Mouse (Mus musculus) erythroblast, adult 5-6 weeks (primary cell): ENCODE data around the gene Casc1. TPM values are rescaled to one million over a fixed set of nuclear protein-coding genes. Genes with fewer than 3 reads are reported as not detected.
"Not testable (repeated sequence)": the region's sequence is repeated elsewhere in the genome, so short reads cannot be mapped to it uniquely, and the experiment has no call there.

Source experiments
- ATAC-seq: replicated peaks from 2 replicates; pipeline ENCODE4 v1.8.0; 2016; ENCODE audit warnings: moderate number of reproducible peaks, mild to moderate bottlenecking, moderate TSS enrichment, inconsistent platforms; ENCODE audit not compliant: poor library complexity, low FRiP score, severe bottlenecking
- total RNA-seq, 2 experiments: library from RNA; stranded (forward) in 1 of 2; stranded (reverse) in 1 of 2; fragments of 150-400 nt in 1 of 2; fragments of 200-764, 138-1000 nt in 1 of 2; gene quantifications; 2 replicates each; pipeline versions ENCODE4 v1.2.3 to v1.2.4; 2015 to 2017; ENCODE audit warnings: low replicate concordance in 2 of 2

Gene Casc1
- total RNA-seq, 2 experiments from 2014 or later, result not detected

- ATAC-seq, result no peak
Measured at GRCm38 (mm10) chr6:145145173-145145572, 65.6 kb downstream of the Casc1 start.

- ATAC-seq, result no peak
Measured at GRCm38 (mm10) chr6:145141827-145142226, 69.0 kb downstream of the Casc1 start.

GRCm38 (mm10) chr6:145140706-145141105, 70.1 kb downstream of the Casc1 start:
- no peak for ATAC-seq

DNA sequence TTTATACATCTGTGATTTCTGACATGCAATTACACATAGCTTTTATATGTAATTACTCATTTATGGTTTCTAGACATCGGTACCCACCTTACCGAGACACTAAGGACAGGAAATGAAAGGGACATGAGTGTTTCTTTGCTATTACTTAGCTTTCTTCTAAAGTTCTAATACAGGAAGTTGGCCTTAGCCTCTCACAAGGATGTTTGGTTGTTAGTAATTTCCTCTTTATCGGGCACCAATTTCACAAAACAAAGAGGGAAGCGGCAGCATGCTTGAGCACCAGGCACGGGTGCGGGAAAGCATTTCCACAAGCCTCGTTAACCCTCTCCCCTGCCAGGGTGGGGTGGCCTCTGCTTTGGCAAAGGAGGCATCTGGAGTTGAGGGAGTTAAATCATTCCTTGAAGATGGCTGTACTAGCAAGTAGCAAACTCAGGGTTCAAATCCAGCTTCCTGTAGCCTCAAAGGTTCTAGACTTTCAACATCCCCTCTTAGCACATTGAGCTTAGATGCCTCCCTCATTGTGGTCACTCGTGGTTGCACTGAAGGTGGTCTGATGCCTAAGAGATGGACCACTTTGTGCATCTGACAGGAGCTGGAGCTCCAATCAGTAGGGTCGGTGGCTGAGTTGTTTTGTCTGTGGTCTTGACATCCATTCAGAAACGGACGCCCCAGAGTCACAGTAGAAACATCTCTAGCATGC, 70.9 kb downstream of the Casc1 start:
- no peak for ATAC-seq

- no peak for ATAC-seq
Measured at GRCm38 (mm10) chr6:145139236-145139635, 71.6 kb downstream of the Casc1 start.

DNA sequence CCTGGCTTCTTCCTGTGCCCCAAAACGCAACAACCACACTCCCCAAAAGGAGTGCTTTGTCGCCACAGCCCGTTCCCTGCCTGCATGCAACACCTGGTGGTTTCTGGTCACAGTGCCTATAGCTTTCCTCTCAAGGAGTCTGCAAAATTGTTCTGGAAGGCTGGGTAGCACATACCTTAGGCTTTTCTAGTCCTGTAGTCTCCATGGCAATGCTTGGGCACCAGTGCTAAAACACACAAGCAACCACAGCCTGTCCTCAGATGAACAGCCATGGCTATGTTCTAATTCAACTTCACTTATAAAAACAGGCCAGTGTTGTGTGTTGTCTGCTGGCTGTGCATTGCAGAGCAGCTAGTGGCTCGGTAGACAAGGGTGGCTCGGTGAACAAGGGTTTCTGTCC, 74.0 kb downstream of the Casc1 start:
- no peak for ATAC-seq

GRCm38 (mm10) chr6:145135804-145136203, 75.0 kb downstream of the Casc1 start:
- no peak for ATAC-seq

DNA sequence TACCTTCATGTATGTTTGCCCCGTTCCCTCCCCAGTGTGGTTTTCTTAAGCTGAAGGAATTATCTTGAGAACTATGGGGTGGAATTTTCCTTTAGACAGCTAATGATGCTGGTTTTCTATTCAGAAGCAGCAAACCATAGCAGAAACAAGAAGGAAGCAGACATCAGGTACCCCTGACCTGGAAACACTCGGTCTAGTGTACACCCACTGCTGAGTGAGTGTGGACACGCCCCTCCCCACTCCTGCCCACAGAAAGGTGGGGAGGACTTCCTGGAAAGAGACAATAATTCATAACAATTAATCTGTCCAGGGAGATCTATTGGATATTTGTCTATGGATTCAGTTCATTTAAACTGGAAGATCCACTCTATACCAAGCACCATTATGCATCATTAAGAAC, 75.5 kb downstream of the Casc1 start:
- ATAC-seq, result no peak

DNA sequence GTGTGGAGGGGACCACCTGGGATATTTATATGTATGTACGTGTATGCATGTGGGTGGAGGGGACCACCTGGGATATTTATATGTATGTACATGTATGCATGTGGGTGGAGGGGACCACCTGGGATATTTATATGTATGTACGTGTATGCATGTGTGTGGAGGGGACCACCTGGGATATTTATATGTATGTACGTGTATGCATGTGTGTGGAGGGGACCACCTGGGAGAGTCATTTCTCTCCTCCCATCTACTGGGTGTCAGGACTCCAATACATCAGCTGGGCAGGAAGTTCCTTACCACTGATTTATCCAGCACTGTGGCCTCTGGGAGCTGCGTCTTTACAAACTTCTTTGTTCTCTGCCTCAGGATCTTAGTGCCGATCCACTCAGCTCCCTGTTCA, 77.8 kb downstream of the Casc1 start:
- not testable (repeated sequence) for ATAC-seq

DNA sequence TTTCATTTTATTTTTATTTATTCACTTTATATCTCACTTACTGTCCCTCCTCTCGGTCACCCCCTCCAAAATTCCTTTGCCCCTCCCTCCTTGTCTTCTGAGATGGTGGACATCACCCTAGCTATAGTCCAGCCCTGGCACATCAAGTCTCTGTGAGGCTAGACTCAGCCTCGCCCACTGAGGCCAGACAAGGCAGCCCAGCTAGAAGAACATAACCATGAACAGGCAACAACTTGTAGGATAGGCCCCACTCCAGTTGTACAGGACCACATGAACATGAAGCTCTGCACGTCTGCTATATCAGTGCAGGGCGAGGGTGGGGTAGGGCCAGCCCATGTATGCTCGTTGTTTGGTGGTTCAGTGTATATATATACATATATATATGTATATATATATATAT, 78.8 kb downstream of the Casc1 start:
- ATAC-seq, result no peak

- ATAC-seq, result 0 out of 2 replicates have a peak, but pooled peaks have one; percentile 62
Measured at GRCm38 (mm10) chr6:145129563-145129962, 81.2 kb downstream of the Casc1 start.

DNA sequence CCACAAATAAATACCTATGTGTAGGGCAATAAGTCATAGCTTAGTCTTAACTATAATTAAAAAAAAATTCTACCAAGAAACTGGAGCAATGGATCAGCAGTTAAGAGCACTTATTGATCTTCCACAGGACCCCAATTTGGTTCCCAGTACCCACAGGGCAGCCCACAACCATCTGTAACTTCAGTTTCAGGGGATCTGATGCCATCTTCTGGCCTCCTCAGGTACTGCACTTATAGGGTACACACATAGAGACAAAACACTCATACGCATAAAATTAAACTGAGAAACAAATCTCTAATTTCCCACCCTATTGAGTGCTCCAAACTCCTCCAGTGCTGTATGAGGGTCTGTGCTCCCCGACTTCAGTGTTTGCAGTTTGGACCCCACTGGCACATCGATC, 83.2 kb downstream of the Casc1 start:
- no peak for ATAC-seq

DNA sequence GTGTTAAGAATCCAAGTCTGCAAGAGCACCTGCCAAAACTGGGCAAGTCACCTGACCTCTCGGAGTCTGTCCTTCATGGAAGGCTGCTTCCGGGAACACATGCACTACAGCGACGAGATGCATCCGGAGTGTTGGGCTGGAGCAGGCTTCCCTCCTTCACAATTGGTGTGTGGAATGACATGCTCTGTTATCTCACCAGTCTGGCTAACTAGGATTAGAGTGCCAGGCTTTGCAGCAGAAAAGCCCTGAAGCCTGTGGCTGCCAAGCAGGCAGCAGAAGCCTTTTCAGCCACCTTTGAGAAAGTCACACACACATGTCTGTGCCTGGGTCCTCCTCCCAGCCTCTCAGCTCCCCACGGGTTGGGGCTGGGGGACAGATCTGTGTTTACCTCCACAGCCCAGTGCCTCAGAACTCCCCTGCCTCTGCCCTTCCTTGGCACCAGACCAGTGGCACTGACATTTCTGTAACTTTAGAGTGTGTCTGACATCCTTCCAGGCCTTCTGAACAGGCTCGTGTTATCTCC, 85.2 kb downstream of the Casc1 start:
- no peak for ATAC-seq

Other genes with a start within 250 kb of the Casc1 start
- gene Bcat1, start 134.8 kb downstream of the Casc1 start, total RNA-seq (2015; ENCODE audit: low replicate concordance), result not detected in 2 replicates
- not detected in 2 replicates for gene Bcat1, start 134.8 kb downstream of the Casc1 start, total RNA-seq (2017; ENCODE audit: low replicate concordance)
- gene Lrmp, start 95.4 kb downstream of the Casc1 start, total RNA-seq (2015; ENCODE audit: low replicate concordance), result 11.9 and 15.0 TPM in 2 replicates
- gene Lrmp, start 95.4 kb downstream of the Casc1 start, total RNA-seq (2017; ENCODE audit: low replicate concordance), result 26.1 and 29.8 TPM in 2 replicates
- gene Etfrf1, start 129 bp upstream of the Casc1 start, total RNA-seq (2015; ENCODE audit: low replicate concordance), result 4.6 and 32.9 TPM in 2 replicates
- gene Etfrf1, start 129 bp upstream of the Casc1 start, total RNA-seq (2017; ENCODE audit: low replicate concordance), result 1.4 and 3.1 TPM in 2 replicates
- gene Kras, start 39.2 kb upstream of the Casc1 start, total RNA-seq (2015; ENCODE audit: low replicate concordance), result 15.4 and 31.6 TPM in 2 replicates
- gene Kras, start 39.2 kb upstream of the Casc1 start, total RNA-seq (2017; ENCODE audit: low replicate concordance), result 12.9 and 25.9 TPM in 2 replicates